Comparison of ENCODE assay signal across 5 mouse cellular contexts in genomic region chr9:48417366-48417765, GRCm38 (mm10).
A peak's percentile ranks its signal among the peaks of the same experiment; 100 is the strongest.
DNase-seq lines count a peak whose midpoint lies in the region; TF ChIP-seq lines count a peak whose summit lies in the region.
"Not testable (repeated sequence)": the region's sequence is repeated elsewhere in the genome, so short reads cannot be mapped to it uniquely, and the experiment has no call there.

No protein-coding gene starts in this region.

- not testable (repeated sequence) for TF ChIP-seq CTCF in CH12.LX (conservative IDR thresholded peaks at IDR 0.05 in 1 of 2, IDR thresholded peaks at IDR 0.05 in 1 of 2; ENCODE audit: low read depth in 2 of 2, low read length in 2 of 2); bone marrow macrophage, adult 2 months (IDR thresholded peaks at IDR 0.05; ENCODE audit: low read depth, low read length); liver, adult 2 months (IDR thresholded peaks at IDR 0.05; ENCODE audit: low read depth, low read length); spleen, adult 2 months (IDR thresholded peaks at IDR 0.05; ENCODE audit: extremely low read depth, insufficient read depth, insufficient read length, insufficient replicate concordance)

- peaks cover 15 to 61% of the 10 kb centered on the region in 2 experiments for H3K4me1 ChIP-seq in CH12.LX (ENCODE audit: control insufficient read depth in 1 of 2, insufficient read depth in 2 of 2)
- H3K4me1 ChIP-seq in bone marrow macrophage, adult 2 months (ENCODE audit: control insufficient read depth, insufficient read depth, low read length) = peaks cover 60% of the 10 kb centered on the region
- H3K4me1 ChIP-seq in liver, adult 2 months (ENCODE audit: control insufficient read depth, insufficient read depth, low read length) = not testable (repeated sequence)
- H3K4me1 ChIP-seq in spleen, adult 2 months (ENCODE audit: control insufficient read depth, insufficient read depth, insufficient read length) = peaks cover 19% of the 10 kb centered on the region

- not testable (repeated sequence) for TF ChIP-seq EP300 in CH12.LX (IDR thresholded peaks at IDR 0.05; ENCODE audit: low read length)

- dilution Hi-C loops in CH12.LX (cut with MboI; ENCODE audit: extremely low pct_ligation_motif_present, extremely low pct_unique_long_range_greater_than_20kb, low sequenced_read_pairs) = not testable (repeated sequence)

- H3K9me3 ChIP-seq in CH12.LX (replicated peaks; ENCODE audit: low read length) = not testable (repeated sequence)

- not testable (repeated sequence) for TF ChIP-seq RAD21 in CH12.LX (IDR thresholded peaks at IDR 0.05; ENCODE audit: low read depth, low read length)

- in situ Hi-C loops in CH12.LX (cut with MboI; ENCODE audit: low pct_ligation_motif_present, low pct_unique_long_range_greater_than_20kb, low sequenced_read_pairs) = not testable (repeated sequence)

- H3K27me3 ChIP-seq in CH12.LX (replicated peaks); liver, adult 2 months (ENCODE audit: control insufficient read depth, insufficient read depth, low read length); spleen, adult 2 months (ENCODE audit: control insufficient read depth, insufficient read depth, low read length): not testable (repeated sequence)

- TF ChIP-seq POLR2A in CH12.LX (IDR thresholded peaks at IDR 0.05; ENCODE audit: low read depth, low read length) = peak; percentile 10; the same call in 1 of the 2 replicates
- TF ChIP-seq POLR2A in bone marrow macrophage, adult 2 months (IDR thresholded peaks at IDR 0.05; ENCODE audit: borderline replicate concordance, low read depth, low read length); liver, adult 2 months (IDR thresholded peaks at IDR 0.05; ENCODE audit: extremely low read depth, insufficient read depth, low read length); spleen, adult 2 months (IDR thresholded peaks at IDR 0.05; ENCODE audit: low read depth, low read length): not testable (repeated sequence)

- H3K27ac ChIP-seq in CH12.LX (ENCODE audit: insufficient read depth, low read depth) = peak overlapping the region; percentile 84
- H3K27ac ChIP-seq in bone marrow macrophage, adult 2 months (ENCODE audit: insufficient read depth, low read depth, low read length) = peak overlapping the region; percentile 100
- H3K27ac ChIP-seq in liver, adult 2 months (replicated peaks; ENCODE audit: insufficient read depth, low read depth, low read length) = 0 out of 2 replicates have a peak overlapping the region, but pooled peaks have one; percentile 35
- peak overlapping the region; percentile 98 for H3K27ac ChIP-seq in macrophage
- H3K27ac ChIP-seq in spleen, adult 2 months (ENCODE audit: insufficient read depth, low read length) = peak overlapping the region; percentile 45

- H3K79me2 ChIP-seq in CH12.LX (replicated peaks; ENCODE audit: control insufficient read depth, extremely low read depth, insufficient read depth, poor library complexity, severe bottlenecking) (peaks cover 39% of the 10 kb centered on the region), macrophage (ENCODE audit: inconsistent target) (peaks cover 28% of the 10 kb centered on the region; the same call in 1 of the 2 replicates)
- not testable (repeated sequence) for H3K79me2 ChIP-seq in liver, adult 2 months (ENCODE audit: control insufficient read depth, insufficient read depth, low read length)

- 88% methylated on average over 8 of the region's 8 CpGs for WGBS in liver, adult 2 months
- 91% methylated on average over 8 of the region's 8 CpGs for WGBS in macrophage (ENCODE audit: missing documents)
- WGBS in spleen, adult 2 months = 92% methylated on average over 8 of the region's 8 CpGs

- peak overlapping the region; percentile 72 for H3K9ac ChIP-seq in CH12.LX (ENCODE audit: insufficient read depth, low read depth)
- not testable (repeated sequence) for H3K9ac ChIP-seq in liver, adult 2 months (ENCODE audit: low read depth, low read length)

- not testable (repeated sequence) for DNase-seq in CH12.LX (ENCODE audit: extremely low read depth); liver, adult 2 months (ENCODE audit: extremely low read depth, low read depth, low spot score); spleen, adult 2 months (ENCODE audit: low read depth in 1 of 2, low spot score in 2 of 2)

- H3K4me3 ChIP-seq in CH12.LX (replicated peaks in 1 of 3; ENCODE audit: low read depth in 2 of 3, low read length in 2 of 3, poor library complexity in 1 of 3) = peak overlapping the region in 2 of 3 experiments; percentile 41 to 77
- H3K4me3 ChIP-seq in bone marrow macrophage, adult 2 months (ENCODE audit: insufficient read depth, low read length); liver, adult 2 months (ENCODE audit: insufficient read depth, low read depth, low read length); macrophage (ENCODE audit: inconsistent target); spleen, adult 2 months (ENCODE audit: extremely low read depth, insufficient read depth, insufficient read length): not testable (repeated sequence)

- H3K4me2 ChIP-seq in CH12.LX (ENCODE audit: insufficient read depth, low read depth, poor library complexity, severe bottlenecking) = peak overlapping the region; percentile 83

- peaks cover 10 to 36% of the 10 kb centered on the region in 2 experiments for H3K36me3 ChIP-seq in CH12.LX (replicated peaks in 1 of 2; ENCODE audit: control insufficient read depth in 1 of 2, insufficient read depth in 1 of 2, low read length in 1 of 2)
- not testable (repeated sequence) for H3K36me3 ChIP-seq in liver, adult 2 months (ENCODE audit: control insufficient read depth, insufficient read depth, low read length); macrophage (ENCODE audit: inconsistent target); spleen, adult 2 months (ENCODE audit: control insufficient read depth, insufficient read depth, low read length)

TF ChIP-seq in CH12.LX, 34 proteins besides CTCF, POLR2A, EP300 and RAD21:
- TF ChIP-seq ZNF384 (IDR thresholded peaks at IDR 0.05; ENCODE audit: low read depth, low read length) (peak; percentile 83), CHD1 (IDR thresholded peaks at IDR 0.05; ENCODE audit: low read depth, low read length) (peak; percentile 50; the same call in 1 of the 2 replicates)

Comparison
In these comparisons a context has a peak if more than half of its experiments do, and no peak if none do; other contexts are left out.
1. H3K27ac ChIP-seq: peak in every context shown above with its lines; median percentile 100 in bone marrow macrophage, adult 2 months; 98 in macrophage; 84 in CH12.LX; 45 in spleen, adult 2 months; 35 in liver, adult 2 months.